Mouse (Mus musculus): Measurements from ENCODE around the gene Il31ra. TPM values are rescaled to one million over a fixed set of nuclear protein-coding genes. Genes with fewer than 3 reads are reported as not detected.

Gene Il31ra
- total RNA-seq, 1 experiment from 2014 or later, result 11.8 TPM

- ATAC-seq (replicated peaks; ENCODE audit: insufficient number of reproducible peaks, low FRiP score, low TSS enrichment, poor library complexity, severe bottlenecking), result no peak
Measured at GRCm38 (mm10) chr13:112479926-112480325, 114.2 kb downstream of the Il31ra start.

GRCm38 (mm10) chr13:112479032-112479431, 115.1 kb downstream of the Il31ra start:
- no peak for ATAC-seq (replicated peaks; ENCODE audit: insufficient number of reproducible peaks, low FRiP score, low TSS enrichment, poor library complexity, severe bottlenecking)

- ATAC-seq (replicated peaks; ENCODE audit: insufficient number of reproducible peaks, low FRiP score, low TSS enrichment, poor library complexity, severe bottlenecking), result no peak
Measured at GRCm38 (mm10) chr13:112473757-112474755, 120.1 kb downstream of the Il31ra start.

- ATAC-seq (replicated peaks; ENCODE audit: insufficient number of reproducible peaks, low FRiP score, low TSS enrichment, poor library complexity, severe bottlenecking), result no peak; the same call in 1 of the 2 replicates
Measured at GRCm38 (mm10) chr13:112472401-112473023, 121.6 kb downstream of the Il31ra start.

DNA sequence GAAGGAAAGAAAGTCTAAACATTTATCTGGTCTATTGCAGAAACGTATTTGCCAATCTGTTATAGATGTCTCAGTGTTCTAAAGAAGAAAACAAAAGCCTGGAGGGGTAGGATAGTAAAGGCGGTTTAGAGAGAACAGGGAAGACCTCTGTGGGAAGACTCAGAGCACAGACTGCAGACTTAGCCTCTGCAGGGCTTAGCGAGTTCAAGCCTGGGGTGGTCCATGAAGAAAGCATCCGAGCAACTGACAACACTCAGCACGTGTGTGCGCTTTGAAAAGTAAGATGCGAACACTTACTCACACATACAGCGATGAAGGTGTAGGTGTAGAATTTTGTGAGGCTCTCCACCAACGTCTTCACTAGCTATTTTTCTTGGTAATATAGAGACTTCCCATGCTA, 123.0 kb downstream of the Il31ra start:
- ATAC-seq (replicated peaks; ENCODE audit: insufficient number of reproducible peaks, low FRiP score, low TSS enrichment, poor library complexity, severe bottlenecking), result no peak

Other genes starting within 250 kb of the Il31ra start
- gene Il6st, start 130.3 kb downstream of the Il31ra start, total RNA-seq (2017), result 23.5 to 26.3 TPM (median 23.8 TPM) in 3 replicates
- gene Ddx4, start 58.1 kb upstream of the Il31ra start, total RNA-seq (2017), result 1.7 TPM in 1 of 3 replicates, not detected in the others
- gene Slc38a9, start 66.4 kb upstream of the Il31ra start, total RNA-seq (2017), result 33.1 to 48.4 TPM (median 35.9 TPM) in 3 replicates
- gene Plpp1, start 206.4 kb upstream of the Il31ra start, total RNA-seq (2017), result 1.6 to 1.8 TPM in 2 of 3 replicates, not detected in the other

All from monocyte, adult 5-6 weeks (primary cell).